Mouse (Mus musculus): ENCODE measurements around the gene Phactr4. TPM values are rescaled to one million over a fixed set of nuclear protein-coding genes. Genes with fewer than 3 reads are reported as not detected.

Phactr4 gene
- total and polyA plus RNA-seq, 2 experiments from 2014 or later: 4.8 TPM

DNA sequence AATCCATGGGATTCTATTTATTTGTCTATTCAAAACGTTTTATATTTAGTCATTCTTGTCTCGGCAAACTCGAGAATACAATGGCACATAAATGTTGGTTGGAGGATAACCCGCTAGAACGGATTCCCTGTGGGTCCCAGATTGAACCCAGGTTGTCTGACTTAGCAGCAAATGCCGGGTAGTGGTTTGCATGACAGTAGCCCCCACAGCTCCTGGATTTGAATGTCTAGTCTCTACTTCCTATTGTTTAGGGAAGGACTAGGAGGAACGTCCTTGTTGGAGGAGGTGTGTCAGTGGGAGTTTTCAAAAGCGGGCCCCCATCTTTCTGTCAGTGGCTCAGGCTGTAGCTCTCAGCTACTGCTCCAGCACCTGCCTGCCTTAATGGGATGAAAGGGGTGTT is 37.9 kb upstream of the Phactr4 start:
- Histone ChIP-seq H3K4me3 (ENCODE audit: low read depth, low read length) (no peak overlapping the region), H3K9me3 (ENCODE audit: low read length) (no peaks in the 10 kb centered on the region), H3K36me3 (ENCODE audit: insufficient read depth, low read length) (peaks cover 20% of the 10 kb centered on the region), H3K9ac (replicated peaks; ENCODE audit: low read length, poor library complexity, severe bottlenecking) (no peak overlapping the region), H3K4me1 (ENCODE audit: insufficient read depth, low read length) (peaks cover 7% of the 10 kb centered on the region; the same call in 1 of the 2 replicates), H3K4me2 (ENCODE audit: low read depth, low read length, poor library complexity, severe bottlenecking) (no peak overlapping the region), H3K27me3 (ENCODE audit: insufficient read depth, low read length) (no peaks in the 10 kb centered on the region), H3K27ac (ENCODE audit: low read depth, low read length) (no peak overlapping the region)
- DNase-seq (ENCODE audit: low spot score) (no peak), ATAC-seq (ENCODE audit: low FRiP score) (no peak)
- TF ChIP-seq CTCF (IDR thresholded peaks at IDR 0.05): no peak
- WGBS: 88% methylated on average over 8 of the region's 8 CpGs

DNA sequence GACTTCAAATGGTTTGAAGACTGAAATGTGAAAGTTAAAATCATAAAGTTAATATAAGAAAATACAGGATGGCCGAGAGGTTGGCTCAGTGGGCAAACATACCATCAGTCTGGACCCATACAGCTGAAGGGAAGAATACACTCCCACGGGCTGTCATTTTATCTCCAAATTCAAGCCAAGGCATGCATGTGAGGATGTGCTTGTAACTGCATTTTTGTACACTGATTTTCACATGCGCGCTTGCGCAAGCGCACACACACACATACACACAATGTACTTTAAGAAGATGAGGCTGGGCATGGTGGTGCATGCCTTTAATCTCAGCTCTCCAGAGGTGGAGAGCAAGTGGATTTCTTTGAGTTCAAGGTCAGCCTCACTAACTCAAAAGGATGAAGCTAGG is 33.3 kb upstream of the Phactr4 start:
- no peak for TF ChIP-seq CTCF (IDR thresholded peaks at IDR 0.05)
- ATAC-seq (ENCODE audit: low FRiP score) (no peak), DNase-seq (ENCODE audit: low spot score) (no peak)
- Histone ChIP-seq H3K9ac (replicated peaks; ENCODE audit: low read length, poor library complexity, severe bottlenecking) (no peak overlapping the region), H3K4me2 (ENCODE audit: low read depth, low read length, poor library complexity, severe bottlenecking) (no peak overlapping the region), H3K36me3 (ENCODE audit: insufficient read depth, low read length) (peaks cover 18% of the 10 kb centered on the region), H3K9me3 (ENCODE audit: low read length) (no peaks in the 10 kb centered on the region), H3K4me1 (ENCODE audit: insufficient read depth, low read length) (no peaks in the 10 kb centered on the region), H3K27me3 (ENCODE audit: insufficient read depth, low read length) (no peaks in the 10 kb centered on the region), H3K4me3 (ENCODE audit: low read depth, low read length) (no peak overlapping the region), H3K27ac (ENCODE audit: low read depth, low read length) (no peak overlapping the region)
- whole genome bisulfite sequencing: 95% methylated on average over 6 of the region's 6 CpGs

DNA sequence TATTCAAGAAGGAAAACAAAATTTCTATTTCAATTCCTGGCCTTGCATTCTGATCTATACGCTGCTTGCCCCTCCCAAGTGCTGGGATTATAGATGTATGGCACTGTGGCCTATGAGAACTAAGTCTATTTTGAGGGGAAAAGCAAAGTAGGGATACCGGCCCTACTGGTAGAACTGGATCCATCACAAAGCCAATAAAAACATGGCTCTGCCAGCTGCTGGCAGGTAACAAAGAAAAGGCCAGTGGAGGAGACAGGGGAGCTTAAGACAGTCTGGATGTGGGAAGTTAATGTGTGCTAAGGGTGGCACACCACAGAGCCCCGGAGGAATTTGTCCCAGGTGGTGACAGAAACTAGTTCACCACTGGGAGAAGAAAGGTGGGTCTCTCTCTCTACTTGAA is 32.9 kb upstream of the Phactr4 start:
- H3K4me1 ChIP-seq (ENCODE audit: insufficient read depth, low read length): no peaks in the 10 kb centered on the region
- DNase-seq (ENCODE audit: low spot score) (no peak), ATAC-seq (ENCODE audit: low FRiP score) (no peak)
- H3K27me3 ChIP-seq (ENCODE audit: insufficient read depth, low read length): no peaks in the 10 kb centered on the region
- no peak for TF ChIP-seq CTCF (IDR thresholded peaks at IDR 0.05)
- WGBS: 86% methylated on average over 3 of the region's 3 CpGs
- H3K36me3 ChIP-seq (ENCODE audit: insufficient read depth, low read length): peaks cover 14% of the 10 kb centered on the region; the same call in 1 of the 2 replicates
- no peak overlapping the region for H3K27ac ChIP-seq (ENCODE audit: low read depth, low read length)
- H3K4me3 ChIP-seq (ENCODE audit: low read depth, low read length): no peak overlapping the region
- H3K9me3 ChIP-seq (ENCODE audit: low read length): no peaks in the 10 kb centered on the region
- H3K4me2 ChIP-seq (ENCODE audit: low read depth, low read length, poor library complexity, severe bottlenecking): no peak overlapping the region
- no peak overlapping the region for H3K9ac ChIP-seq (replicated peaks; ENCODE audit: low read length, poor library complexity, severe bottlenecking)

DNA sequence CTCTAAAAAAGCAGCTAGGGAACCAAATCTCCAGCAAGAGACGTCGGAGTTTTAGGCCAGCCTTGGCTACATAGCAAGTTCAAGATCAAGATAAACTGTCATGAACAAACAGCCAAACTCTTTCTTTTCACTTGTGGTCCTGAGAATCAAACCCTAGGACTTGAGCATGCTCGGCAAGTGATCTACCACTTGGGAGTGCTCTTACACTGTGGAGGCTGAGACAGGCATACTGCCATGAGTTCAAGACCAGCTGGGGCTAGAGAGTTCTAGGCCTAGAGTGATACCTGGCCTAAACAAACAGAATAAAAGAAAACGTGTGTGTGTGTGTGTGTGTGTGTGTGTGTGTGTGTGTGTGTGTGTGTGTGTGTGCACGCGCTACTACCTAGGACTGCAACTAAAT is 31.9 kb upstream of the Phactr4 start:
- no peak for DNase-seq (ENCODE audit: low spot score)
- Histone ChIP-seq H3K27ac (ENCODE audit: low read depth, low read length) (no peak overlapping the region), H3K4me2 (ENCODE audit: low read depth, low read length, poor library complexity, severe bottlenecking) (no peak overlapping the region), H3K4me1 (ENCODE audit: insufficient read depth, low read length) (no peaks in the 10 kb centered on the region), H3K36me3 (ENCODE audit: insufficient read depth, low read length) (peaks cover 6% of the 10 kb centered on the region; the same call in 1 of the 2 replicates), H3K4me3 (ENCODE audit: low read depth, low read length) (no peak overlapping the region), H3K9me3 (ENCODE audit: low read length) (no peaks in the 10 kb centered on the region), H3K9ac (replicated peaks; ENCODE audit: low read length, poor library complexity, severe bottlenecking) (no peak overlapping the region), H3K27me3 (ENCODE audit: insufficient read depth, low read length) (no peaks in the 10 kb centered on the region)
- WGBS: 88% methylated on average over 6 of the region's 6 CpGs
- no peak for TF ChIP-seq CTCF (IDR thresholded peaks at IDR 0.05)
- no peak for ATAC-seq (ENCODE audit: low FRiP score)

DNA sequence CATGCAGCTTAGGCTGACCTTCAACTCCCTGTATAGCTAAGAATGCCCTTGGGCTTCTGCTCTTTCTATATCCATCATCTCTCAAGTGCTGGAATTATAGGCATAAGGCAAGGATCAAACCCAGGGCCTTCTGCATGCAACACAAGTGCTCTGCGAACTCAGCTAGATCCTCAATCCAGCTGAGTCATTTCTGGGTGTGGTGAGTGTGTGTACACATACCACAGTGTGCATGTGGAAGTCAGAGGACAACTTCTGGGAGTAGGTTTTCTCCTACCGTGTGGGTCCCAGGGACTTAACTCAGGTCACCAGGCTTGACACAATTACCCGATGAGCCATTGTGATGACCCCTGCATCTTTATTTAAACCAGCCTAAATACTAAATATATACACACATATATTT is 27.5 kb upstream of the Phactr4 start:
- no peak overlapping the region for H3K27ac ChIP-seq (ENCODE audit: low read depth, low read length)
- H3K36me3 ChIP-seq (ENCODE audit: insufficient read depth, low read length): no peaks in the 10 kb centered on the region
- no peak for TF ChIP-seq CTCF (IDR thresholded peaks at IDR 0.05)
- H3K27me3 ChIP-seq (ENCODE audit: insufficient read depth, low read length): no peaks in the 10 kb centered on the region
- no peak overlapping the region for H3K4me2 ChIP-seq (ENCODE audit: low read depth, low read length, poor library complexity, severe bottlenecking)
- no peak overlapping the region for H3K4me3 ChIP-seq (ENCODE audit: low read depth, low read length)
- 87% methylated on average over 3 of the region's 3 CpGs for WGBS
- ATAC-seq (ENCODE audit: low FRiP score): no peak
- no peak overlapping the region for H3K9ac ChIP-seq (replicated peaks; ENCODE audit: low read length, poor library complexity, severe bottlenecking)
- no peak for DNase-seq (ENCODE audit: low spot score)
- H3K4me1 ChIP-seq (ENCODE audit: insufficient read depth, low read length): no peaks in the 10 kb centered on the region
- H3K9me3 ChIP-seq (ENCODE audit: low read length): no peaks in the 10 kb centered on the region

DNA sequence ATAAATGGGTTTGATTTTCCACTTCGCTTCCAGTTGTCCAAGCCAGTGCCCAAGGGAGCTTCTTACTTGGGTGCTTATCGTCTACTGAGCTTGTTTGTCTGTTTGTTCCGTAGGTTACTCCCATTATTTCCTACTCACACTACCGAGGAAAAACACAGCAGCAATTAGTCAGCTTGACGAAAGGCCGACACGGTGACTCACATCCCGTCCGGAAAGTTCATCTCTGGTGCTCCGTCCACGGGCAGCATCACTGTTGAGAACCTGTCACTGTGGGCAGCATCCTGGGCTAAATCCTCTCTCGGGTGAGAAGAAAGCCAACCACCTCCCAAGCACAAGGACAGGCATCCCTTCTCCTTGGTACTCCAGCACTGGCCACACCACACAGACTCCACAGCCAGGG is 23.8 kb upstream of the Phactr4 start:
- Histone ChIP-seq H3K4me3 (ENCODE audit: low read depth, low read length) (no peak overlapping the region), H3K4me1 (ENCODE audit: insufficient read depth, low read length) (no peaks in the 10 kb centered on the region), H3K27me3 (ENCODE audit: insufficient read depth, low read length) (no peaks in the 10 kb centered on the region), H3K27ac (ENCODE audit: low read depth, low read length) (no peak overlapping the region), H3K4me2 (ENCODE audit: low read depth, low read length, poor library complexity, severe bottlenecking) (no peak overlapping the region), H3K9me3 (ENCODE audit: low read length) (no peaks in the 10 kb centered on the region), H3K36me3 (ENCODE audit: insufficient read depth, low read length) (no peaks in the 10 kb centered on the region), H3K9ac (replicated peaks; ENCODE audit: low read length, poor library complexity, severe bottlenecking) (no peak overlapping the region)
- no peak for TF ChIP-seq CTCF (IDR thresholded peaks at IDR 0.05)
- no peak for DNase-seq (ENCODE audit: low spot score)
- 86% methylated on average over 12 of the region's 12 CpGs for WGBS
- ATAC-seq (ENCODE audit: low FRiP score): no peak
